Mouse (Mus musculus) hindbrain, embryonic 14.5 days (tissue): Measurements from ENCODE around the gene Lyar. TPM values are rescaled to one million over a fixed set of nuclear protein-coding genes. Genes with fewer than 3 reads are reported as not detected.

Experiments used
- ATAC-seq: fragments of 200-750 bp; cut with Nextera tagmentation; 2 replicates; pipeline ENCODE4 v1.8.0; 2017; ENCODE audit warnings: moderate number of reproducible peaks, mild to moderate bottlenecking, moderate TSS enrichment, moderate library complexity; ENCODE audit not compliant: low FRiP score
- DNase-seq: peaks from one replicate; pipeline ENCODE4 v3.0.0-alpha.2; 2015; ENCODE audit warnings: low spot score
- H3K27ac ChIP-seq: fragments of 300-500 bp; sonication (generic); 2 replicates; pipeline ENCODE4 v1.5.1; 2014; ENCODE audit warnings: mild to moderate bottlenecking, moderate library complexity
- H3K27me3 ChIP-seq: fragments of 300-500 bp; sonication (generic); 2 replicates; pipeline ENCODE4 v1.6.1; 2014; ENCODE audit warnings: mild to moderate bottlenecking, low read length, mixed read lengths; ENCODE audit not compliant: control insufficient read depth, insufficient read depth
- H3K36me3 ChIP-seq: fragments of 300-500 bp; sonication (generic); replicated peaks from 2 replicates; pipeline ENCODE4 v1.6.1; 2014; ENCODE audit not compliant: control insufficient read depth, insufficient read depth
- H3K4me1 ChIP-seq: fragments of 300-500 bp; sonication (generic); replicated peaks from 2 replicates; pipeline ENCODE4 v1.6.1; 2014; ENCODE audit warnings: antibody characterized with exemption, low read length, mixed read lengths; ENCODE audit not compliant: control insufficient read depth, insufficient read depth
- H3K4me2 ChIP-seq: fragments of 300-500 bp; sonication (generic); replicated peaks from 2 replicates; pipeline ENCODE4 v1.6.1; 2014; ENCODE audit warnings: mild to moderate bottlenecking, moderate library complexity
- H3K4me3 ChIP-seq: fragments of 300-500 bp; sonication (generic); replicated peaks from 2 replicates; pipeline ENCODE4 v1.5.1; 2014; ENCODE audit warnings: mild to moderate bottlenecking, low read length
- H3K9ac ChIP-seq: fragments of 300-500 bp; sonication (generic); 2 replicates; pipeline ENCODE4 v1.6.1; 2014
- H3K9me3 ChIP-seq: fragments of 300-500 bp; sonication (generic); 2 replicates; pipeline ENCODE4 v1.6.1; 2016; ENCODE audit warnings: low read length; ENCODE audit not compliant: control insufficient read depth
- WGBS: fragments of 180-500 bp; shearing (Covaris S2); extraction: QIAGEN DNeasy Blood & Tissue Kit; methylation state at CpG from one replicate; pipeline ENCODE4 v1.1.7; 2014; 5-methylcytosine and 5-hydroxymethylcytosine counted together
- polyA plus RNA-seq: library from polyadenylated mRNA; unstranded; fragments of >200 nt; fragmentation: Nextera tagmentation; extraction: Ambion mirVana; gene quantifications from 2 replicates; pipeline ENCODE4 v1.2.1, GENCODE M21; 2014

The Lyar gene
- polyA plus RNA-seq = 33.4 and 33.5 TPM in 2 replicates

DNA sequence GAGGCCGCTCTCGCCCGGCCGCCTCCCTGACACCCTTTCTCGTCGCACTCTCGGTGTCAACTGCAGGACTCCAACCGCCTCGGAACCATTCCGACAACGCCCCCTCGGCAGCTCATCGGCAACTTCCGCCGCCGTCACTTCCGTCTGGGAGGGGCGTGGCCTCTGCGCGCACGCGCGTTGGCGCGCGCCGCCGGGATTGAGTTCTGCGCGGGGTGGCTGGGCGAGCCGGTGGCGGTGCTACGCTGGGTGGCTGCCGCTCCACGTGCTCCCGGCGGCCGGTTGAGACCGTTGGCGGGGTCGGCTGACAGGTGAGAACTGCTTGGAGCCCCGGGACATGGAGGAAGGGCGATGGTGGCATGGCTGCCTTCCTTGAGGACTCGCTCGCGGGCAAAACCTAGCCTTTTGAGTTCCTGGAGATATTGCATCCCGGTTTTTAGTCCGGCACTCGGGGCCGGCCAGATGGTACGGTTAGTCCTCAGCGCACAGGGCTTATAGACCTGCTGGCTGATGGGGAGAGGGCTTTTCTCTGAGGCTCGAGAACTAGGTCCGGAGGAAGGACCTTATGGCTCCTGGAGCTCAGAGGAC lies at the start of gene Lyar, which contains the start of gene Zbtb49:
Gene Lyar, plus strand, starts transcription at position 143 of the 585 bp plus-strand sequence.
Gene Zbtb49, minus strand, starts transcription at position 130 of the 585 bp plus-strand sequence.
- H3K36me3 ChIP-seq = peaks cover 40% of the 10 kb centered on the region

DNA sequence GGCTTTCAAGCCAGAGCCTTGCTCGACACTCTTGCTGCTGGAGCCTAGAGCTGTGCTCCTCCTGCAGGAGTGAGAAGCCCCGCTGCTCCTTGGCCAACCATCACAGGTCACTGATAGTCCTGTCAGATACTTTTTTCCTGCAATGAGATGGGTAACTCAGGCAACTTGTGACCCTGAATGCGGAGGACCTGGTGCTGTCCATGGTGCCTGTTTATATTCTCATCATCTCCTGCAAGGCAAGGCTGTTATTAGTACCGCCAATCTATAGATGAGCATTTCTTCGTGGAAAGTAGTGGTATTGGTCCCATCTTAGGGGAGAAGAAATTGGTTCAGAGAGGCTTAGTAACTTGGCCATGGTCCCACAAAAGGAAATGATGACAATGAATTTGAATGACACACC lies 46.5 kb upstream of the Lyar start:
- H3K36me3 ChIP-seq = no peaks in the 10 kb centered on the region
- H3K27me3 ChIP-seq = no peaks in the 10 kb centered on the region
- 60% methylated on average over 5 of the region's 5 CpGs for WGBS
- no peak overlapping the region for H3K4me3 ChIP-seq
- no peak overlapping the region for H3K4me2 ChIP-seq
- no peak overlapping the region for H3K9ac ChIP-seq
- ATAC-seq = no peak
- DNase-seq = no peak
- H3K27ac ChIP-seq = no peak overlapping the region
- no peaks in the 10 kb centered on the region for H3K4me1 ChIP-seq
- no peaks in the 10 kb centered on the region for H3K9me3 ChIP-seq

More for the DNA sequence above, at the start of gene Lyar, which contains the start of gene Zbtb49:
- Histone ChIP-seq H3K4me2 (peak within 1 kb of the TSS; percentile 79), H3K27me3 (no peaks in the 10 kb centered on the region), H3K9ac (peak within 1 kb of the TSS; percentile 89), H3K27ac (peak within 1 kb of the TSS; percentile 86), H3K9me3 (no peaks in the 10 kb centered on the region), H3K4me3 (peak within 1 kb of the TSS; percentile 91), H3K4me1 (peaks cover 19% of the 10 kb centered on the region)
- DNase-seq (peak; percentile 95), ATAC-seq (peak; percentile 92)
- WGBS = under 1% methylated on average over 53 of the region's 55 CpGs

- DNase-seq = no peak
- WGBS = 88% methylated on average over 16 of the region's 16 CpGs
- no peaks in the 10 kb centered on the region for H3K9me3 ChIP-seq
- H3K36me3 ChIP-seq = no peaks in the 10 kb centered on the region
- H3K4me2 ChIP-seq = no peak overlapping the region
- no peak overlapping the region for H3K9ac ChIP-seq
- no peak for ATAC-seq
- H3K27ac ChIP-seq = no peak overlapping the region
- no peak overlapping the region for H3K4me3 ChIP-seq
- no peaks in the 10 kb centered on the region for H3K27me3 ChIP-seq
- no peaks in the 10 kb centered on the region for H3K4me1 ChIP-seq
These were observed 45.9 kb upstream of the Lyar start for GRCm38 (mm10) chr5:38174256-38174912.

GRCm38 (mm10) chr5:38184688-38185285 lies 35.5 kb upstream of the Lyar start:
- Histone ChIP-seq H3K4me1 (no peaks in the 10 kb centered on the region), H3K27ac (no peak overlapping the region), H3K27me3 (no peaks in the 10 kb centered on the region), H3K9ac (no peak overlapping the region), H3K4me2 (no peak overlapping the region), H3K36me3 (no peaks in the 10 kb centered on the region), H3K4me3 (no peak overlapping the region), H3K9me3 (no peaks in the 10 kb centered on the region)
- WGBS = 91% methylated on average over 6 of the region's 6 CpGs
- DNase-seq (no peak), ATAC-seq (no peak)

DNA sequence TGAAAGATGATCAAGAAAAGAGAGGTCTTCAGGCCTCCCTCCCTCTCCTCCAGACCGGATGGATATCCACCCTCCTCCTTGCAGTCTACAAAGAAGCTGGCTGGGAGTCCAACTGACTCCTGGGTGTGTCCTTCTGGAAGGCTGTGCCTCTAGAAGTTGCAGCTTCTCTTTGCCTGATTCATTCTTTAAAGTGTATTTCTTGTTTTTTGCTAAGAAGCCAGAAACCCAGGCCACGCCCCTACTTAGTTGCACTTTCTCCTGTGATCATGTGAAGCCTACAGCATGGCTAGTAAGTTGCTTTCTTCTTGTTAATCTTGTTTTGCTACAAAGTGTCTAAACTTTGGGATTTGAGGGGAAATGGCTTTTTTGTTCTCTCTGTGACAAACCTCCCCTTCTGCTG lies 33.3 kb upstream of the Lyar start:
- Histone ChIP-seq H3K4me1 (no peaks in the 10 kb centered on the region), H3K36me3 (no peaks in the 10 kb centered on the region), H3K9ac (no peak overlapping the region), H3K9me3 (no peaks in the 10 kb centered on the region), H3K27ac (no peak overlapping the region), H3K4me2 (no peak overlapping the region), H3K27me3 (no peaks in the 10 kb centered on the region), H3K4me3 (no peak overlapping the region)
- DNase-seq = no peak
- no peak for ATAC-seq
- WGBS = 91% methylated on average over 2 of the region's 2 CpGs

- no peaks in the 10 kb centered on the region for H3K4me1 ChIP-seq
- H3K36me3 ChIP-seq = no peaks in the 10 kb centered on the region
- no peaks in the 10 kb centered on the region for H3K27me3 ChIP-seq
- H3K27ac ChIP-seq = no peak overlapping the region
- H3K9me3 ChIP-seq = no peaks in the 10 kb centered on the region
- WGBS = 85% methylated on average over 3 of the region's 3 CpGs
- no peak overlapping the region for H3K4me2 ChIP-seq
- H3K9ac ChIP-seq = no peak overlapping the region
- H3K4me3 ChIP-seq = no peak overlapping the region
- ATAC-seq = no peak
- no peak for DNase-seq
These were observed 29.4 kb upstream of the Lyar start for GRCm38 (mm10) chr5:38190907-38191306.

DNA sequence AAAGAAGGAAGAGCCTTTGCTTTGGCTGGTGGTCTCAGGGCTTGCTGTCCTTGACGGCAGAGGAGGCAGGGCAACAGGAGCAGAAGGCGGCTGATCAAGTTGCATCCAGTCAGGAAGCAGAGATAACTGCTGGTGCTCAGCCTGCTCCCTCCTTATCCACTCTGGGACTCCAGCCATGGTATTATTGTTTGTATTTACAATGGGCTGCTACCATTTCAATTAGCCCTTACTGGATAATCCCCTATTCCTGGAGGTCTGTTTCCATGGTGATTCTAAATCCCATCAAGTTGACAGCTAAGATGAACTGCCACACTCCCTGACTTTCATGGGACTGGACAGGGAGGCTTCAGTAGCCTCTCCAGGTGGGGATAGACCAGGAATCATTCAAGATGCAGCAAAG lies 25.3 kb upstream of the Lyar start:
- Histone ChIP-seq H3K9ac (no peak overlapping the region), H3K4me2 (no peak overlapping the region), H3K4me3 (no peak overlapping the region), H3K9me3 (no peaks in the 10 kb centered on the region), H3K27me3 (no peaks in the 10 kb centered on the region), H3K4me1 (no peaks in the 10 kb centered on the region), H3K27ac (no peak overlapping the region), H3K36me3 (peaks cover 9% of the 10 kb centered on the region)
- 49% methylated on average over 2 of the region's 2 CpGs for WGBS
- DNase-seq (no peak), ATAC-seq (no peak)

DNA sequence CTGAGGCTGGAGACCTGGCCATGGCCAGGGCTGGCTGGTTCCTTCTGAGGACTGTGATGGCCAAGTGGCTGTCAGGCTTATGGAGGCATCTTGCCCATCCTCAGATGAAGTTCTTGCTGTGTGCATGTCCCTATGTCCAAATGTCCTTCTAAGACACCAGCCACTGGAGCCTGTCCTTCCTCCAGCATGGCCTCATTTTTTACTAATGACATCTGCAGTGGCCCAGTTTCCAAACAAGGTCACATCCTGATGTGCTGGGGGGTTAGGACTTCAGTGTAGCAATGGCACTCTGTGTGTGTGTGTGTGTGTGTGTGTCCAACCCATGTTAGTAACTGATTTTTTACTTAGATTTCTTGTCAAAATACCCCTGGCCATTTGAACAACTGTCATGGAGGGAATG lies 24.3 kb upstream of the Lyar start:
- H3K4me3 ChIP-seq = no peak overlapping the region
- DNase-seq = no peak
- no peaks in the 10 kb centered on the region for H3K4me1 ChIP-seq
- no peak overlapping the region for H3K4me2 ChIP-seq
- H3K9ac ChIP-seq = no peak overlapping the region
- H3K27ac ChIP-seq = no peak overlapping the region
- H3K27me3 ChIP-seq = no peaks in the 10 kb centered on the region
- no peak for ATAC-seq
- no peaks in the 10 kb centered on the region for H3K9me3 ChIP-seq
- peaks cover 16% of the 10 kb centered on the region for H3K36me3 ChIP-seq

- no peak for DNase-seq
- no peak overlapping the region for H3K27ac ChIP-seq
- no peak overlapping the region for H3K9ac ChIP-seq
- H3K27me3 ChIP-seq = no peaks in the 10 kb centered on the region
- no peak overlapping the region for H3K4me3 ChIP-seq
- no peak for ATAC-seq
- 71% methylated on average over 5 of the region's 5 CpGs for WGBS
- no peak overlapping the region for H3K4me2 ChIP-seq
- peaks cover 27% of the 10 kb centered on the region for H3K36me3 ChIP-seq
- H3K9me3 ChIP-seq = no peaks in the 10 kb centered on the region
- H3K4me1 ChIP-seq = no peaks in the 10 kb centered on the region
These were observed 23.3 kb upstream of the Lyar start for GRCm38 (mm10) chr5:38196821-38197481.
